Mouse (Mus musculus): ENCODE results near the gene 1110032A03Rik. TPM values are rescaled to one million over a fixed set of nuclear protein-coding genes. Genes with fewer than 3 reads are reported as not detected.

The 1110032A03Rik gene
- polyA plus RNA-seq, 1 experiment from 2014 or later, result 35.6 TPM

DNA sequence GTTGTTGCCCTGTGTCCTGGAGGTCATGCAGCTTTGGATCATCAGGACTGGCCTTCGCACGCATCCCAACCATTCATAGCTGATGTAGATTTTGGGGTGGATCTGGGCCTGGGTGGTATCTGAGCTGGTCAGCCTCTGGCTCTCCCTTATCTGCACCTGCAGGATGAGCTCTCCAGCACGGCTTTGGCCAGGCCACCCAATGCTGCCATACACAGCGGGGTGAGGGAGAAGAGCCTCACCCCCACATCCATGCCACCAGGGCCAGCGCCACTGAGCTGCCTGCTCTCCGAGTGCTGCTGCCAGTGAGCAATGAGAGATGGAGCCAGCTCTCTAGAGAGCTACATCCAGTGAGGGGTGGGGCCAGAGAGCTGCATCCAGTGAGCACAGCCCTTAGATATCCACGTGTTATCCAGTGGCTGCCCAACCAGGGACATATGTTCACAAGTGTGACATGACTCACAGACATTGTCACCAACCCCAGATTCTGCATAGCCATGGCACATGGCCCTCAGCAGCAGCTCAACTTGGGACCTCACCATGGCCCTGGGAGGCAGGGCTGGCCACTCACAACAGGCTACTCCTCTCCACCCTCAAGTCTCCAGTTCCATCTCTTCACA lies 27.8 kb upstream of the 1110032A03Rik start:
- WGBS, result 84% methylated on average over 7 of the region's 7 CpGs
- no peak overlapping the region for H3K27ac ChIP-seq (ENCODE audit: low read depth, low read length)
- no peaks in the 10 kb centered on the region for H3K27me3 ChIP-seq (replicated peaks; ENCODE audit: control insufficient read depth, insufficient read depth, low read length)
- H3K9me3 ChIP-seq (ENCODE audit: control insufficient read depth), result no peaks in the 10 kb centered on the region
- no peak for ATAC-seq
- no peak for TF ChIP-seq CTCF (IDR thresholded peaks at IDR 0.05; ENCODE audit: low read depth)
- no peaks in the 10 kb centered on the region for H3K4me1 ChIP-seq (replicated peaks; ENCODE audit: control insufficient read depth, insufficient read depth, low read length)
- no peak overlapping the region for H3K4me2 ChIP-seq (replicated peaks; ENCODE audit: low read depth)
- H3K36me3 ChIP-seq (ENCODE audit: control insufficient read depth, insufficient read depth), result peaks cover 61% of the 10 kb centered on the region
- H3K9ac ChIP-seq (ENCODE audit: low read depth, low read length), result no peak overlapping the region
- no peak overlapping the region for H3K4me3 ChIP-seq (ENCODE audit: low read depth, low read length)

DNA sequence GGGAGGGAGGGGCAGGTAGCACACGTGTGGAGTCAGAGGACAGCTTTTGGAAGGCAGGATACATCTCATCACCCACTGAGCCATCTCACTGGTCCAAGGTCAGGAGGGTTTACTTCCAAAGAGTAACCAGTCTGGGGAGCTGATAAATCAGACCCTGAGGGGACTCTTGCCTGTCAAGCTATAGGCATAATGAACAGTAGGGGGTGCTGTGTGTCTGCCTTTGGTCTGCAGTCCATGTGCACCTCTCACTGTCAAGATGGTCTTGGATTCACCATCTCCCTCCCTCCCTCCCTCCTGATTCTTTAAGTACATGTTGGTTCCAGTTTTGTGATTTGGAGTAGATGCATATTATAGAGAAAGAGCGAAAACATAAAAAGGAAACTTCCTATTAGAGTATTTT lies 25.7 kb upstream of the 1110032A03Rik start:
- Histone ChIP-seq H3K27ac (ENCODE audit: low read depth, low read length) (no peak overlapping the region), H3K9ac (ENCODE audit: low read depth, low read length) (no peak overlapping the region), H3K27me3 (replicated peaks; ENCODE audit: control insufficient read depth, insufficient read depth, low read length) (no peaks in the 10 kb centered on the region), H3K4me3 (ENCODE audit: low read depth, low read length) (no peak overlapping the region), H3K9me3 (ENCODE audit: control insufficient read depth) (no peaks in the 10 kb centered on the region), H3K36me3 (ENCODE audit: control insufficient read depth, insufficient read depth) (peaks cover 44% of the 10 kb centered on the region), H3K4me1 (replicated peaks; ENCODE audit: control insufficient read depth, insufficient read depth, low read length) (no peaks in the 10 kb centered on the region), H3K4me2 (replicated peaks; ENCODE audit: low read depth) (no peak overlapping the region)
- peak; percentile 83 for TF ChIP-seq CTCF (IDR thresholded peaks at IDR 0.05; ENCODE audit: low read depth)
- no peak for ATAC-seq
- 72% methylated on average over 2 of the region's 2 CpGs for WGBS

DNA sequence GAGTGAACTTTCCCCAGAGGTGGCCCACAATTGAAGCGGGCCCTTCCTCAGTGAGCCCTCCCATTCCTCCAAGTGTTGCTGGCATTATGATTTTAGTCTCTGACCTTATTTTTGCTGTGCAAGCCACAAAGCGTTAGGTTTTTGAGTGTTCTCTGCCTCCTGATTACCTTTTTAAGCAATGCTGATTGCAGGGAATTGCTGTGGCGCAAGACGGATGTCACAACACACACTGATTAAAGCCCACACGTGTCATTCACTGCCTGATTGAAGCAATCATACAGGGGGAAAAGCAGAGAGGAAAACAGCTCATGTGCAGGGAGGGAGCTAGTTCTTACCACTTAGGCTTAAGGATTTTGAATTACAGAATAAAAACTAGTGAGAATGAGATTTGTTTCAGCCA lies 23.0 kb upstream of the 1110032A03Rik start:
- Histone ChIP-seq H3K4me2 (replicated peaks; ENCODE audit: low read depth) (no peak overlapping the region), H3K4me3 (ENCODE audit: low read depth, low read length) (no peak overlapping the region), H3K9ac (ENCODE audit: low read depth, low read length) (no peak overlapping the region), H3K4me1 (replicated peaks; ENCODE audit: control insufficient read depth, insufficient read depth, low read length) (no peaks in the 10 kb centered on the region), H3K36me3 (ENCODE audit: control insufficient read depth, insufficient read depth) (peaks cover 32% of the 10 kb centered on the region), H3K27me3 (replicated peaks; ENCODE audit: control insufficient read depth, insufficient read depth, low read length) (no peaks in the 10 kb centered on the region), H3K9me3 (ENCODE audit: control insufficient read depth) (no peaks in the 10 kb centered on the region), H3K27ac (ENCODE audit: low read depth, low read length) (no peak overlapping the region)
- TF ChIP-seq CTCF (IDR thresholded peaks at IDR 0.05; ENCODE audit: low read depth), result no peak
- 50% methylated on average over 5 of the region's 5 CpGs for WGBS
- ATAC-seq, result no peak

DNA sequence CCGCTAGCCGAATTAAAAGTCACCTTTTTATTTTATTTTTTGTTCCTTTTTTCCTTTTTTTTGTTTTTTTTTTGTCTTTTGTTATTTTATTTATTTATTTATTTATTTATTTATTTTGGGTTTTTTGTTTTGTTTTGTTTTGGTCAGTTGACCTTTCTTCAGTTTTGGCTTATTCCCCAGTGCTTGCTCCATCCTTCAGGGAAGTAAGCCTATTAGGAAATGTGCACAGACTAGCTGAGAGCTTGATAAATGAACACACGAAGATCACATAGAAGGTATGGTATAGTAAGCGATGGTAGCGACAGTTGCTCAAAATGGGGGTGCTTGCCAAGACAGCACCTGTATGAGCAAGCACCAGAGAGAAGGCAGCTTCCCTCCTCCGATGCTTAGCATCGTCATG lies 22.3 kb upstream of the 1110032A03Rik start:
- no peak overlapping the region for H3K27ac ChIP-seq (ENCODE audit: low read depth, low read length)
- no peak for ATAC-seq
- H3K4me1 ChIP-seq (replicated peaks; ENCODE audit: control insufficient read depth, insufficient read depth, low read length), result no peaks in the 10 kb centered on the region
- 90% methylated on average over 7 of the region's 7 CpGs for WGBS
- no peak overlapping the region for H3K4me3 ChIP-seq (ENCODE audit: low read depth, low read length)
- TF ChIP-seq CTCF (IDR thresholded peaks at IDR 0.05; ENCODE audit: low read depth), result no peak
- H3K9ac ChIP-seq (ENCODE audit: low read depth, low read length), result no peak overlapping the region
- H3K4me2 ChIP-seq (replicated peaks; ENCODE audit: low read depth), result no peak overlapping the region
- H3K9me3 ChIP-seq (ENCODE audit: control insufficient read depth), result no peaks in the 10 kb centered on the region
- peaks cover 26% of the 10 kb centered on the region for H3K36me3 ChIP-seq (ENCODE audit: control insufficient read depth, insufficient read depth)
- H3K27me3 ChIP-seq (replicated peaks; ENCODE audit: control insufficient read depth, insufficient read depth, low read length), result no peaks in the 10 kb centered on the region

DNA sequence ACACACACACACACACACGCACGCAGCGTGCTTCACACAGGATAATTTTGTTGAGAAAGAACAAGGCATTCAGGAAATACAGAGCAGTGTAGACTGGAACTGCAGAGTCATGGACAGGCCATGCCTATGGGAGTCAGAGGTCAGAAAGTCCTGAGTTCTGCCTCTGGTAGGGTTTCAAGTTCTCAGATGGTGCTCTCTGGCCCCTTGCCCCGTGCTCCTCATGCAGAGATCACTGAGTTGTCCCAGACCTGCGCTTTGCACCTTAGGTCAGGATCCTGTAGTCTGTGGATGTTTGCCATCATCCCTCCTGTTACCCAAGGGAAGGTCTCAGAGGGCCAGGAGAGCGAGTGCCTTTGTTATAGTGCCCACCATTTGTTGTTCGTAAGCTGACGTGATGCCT lies 21.5 kb upstream of the 1110032A03Rik start:
- Histone ChIP-seq H3K27me3 (replicated peaks; ENCODE audit: control insufficient read depth, insufficient read depth, low read length) (no peaks in the 10 kb centered on the region), H3K9ac (ENCODE audit: low read depth, low read length) (no peak overlapping the region), H3K4me2 (replicated peaks; ENCODE audit: low read depth) (no peak overlapping the region), H3K9me3 (ENCODE audit: control insufficient read depth) (no peaks in the 10 kb centered on the region), H3K36me3 (ENCODE audit: control insufficient read depth, insufficient read depth) (peaks cover 22% of the 10 kb centered on the region), H3K4me3 (ENCODE audit: low read depth, low read length) (no peak overlapping the region), H3K27ac (ENCODE audit: low read depth, low read length) (no peak overlapping the region), H3K4me1 (replicated peaks; ENCODE audit: control insufficient read depth, insufficient read depth, low read length) (no peaks in the 10 kb centered on the region)
- TF ChIP-seq CTCF (IDR thresholded peaks at IDR 0.05; ENCODE audit: low read depth), result no peak
- 94% methylated on average over 8 of the region's 8 CpGs for WGBS
- ATAC-seq, result no peak

DNA sequence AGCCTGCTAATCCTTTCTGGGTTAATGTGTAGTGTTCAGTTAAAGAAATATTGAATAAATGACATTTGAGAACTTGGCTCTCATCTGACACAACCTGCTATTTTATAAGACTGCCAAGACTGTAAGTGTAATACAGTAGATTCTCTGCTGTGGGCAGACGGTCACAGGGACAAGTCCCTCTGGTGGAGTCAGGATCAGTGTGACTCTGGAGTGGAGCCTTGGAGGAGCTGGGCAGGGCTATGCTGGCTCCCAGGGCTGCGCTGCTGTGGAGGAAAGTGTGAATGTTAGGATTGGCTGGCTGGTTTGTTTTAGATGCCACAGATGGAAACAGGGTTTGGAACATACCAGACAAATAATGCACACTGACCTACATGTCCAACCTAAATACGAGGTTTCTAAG lies 19.9 kb upstream of the 1110032A03Rik start:
- peaks cover 26% of the 10 kb centered on the region for H3K36me3 ChIP-seq (ENCODE audit: control insufficient read depth, insufficient read depth)
- H3K4me1 ChIP-seq (replicated peaks; ENCODE audit: control insufficient read depth, insufficient read depth, low read length), result no peaks in the 10 kb centered on the region
- no peak for ATAC-seq
- H3K27ac ChIP-seq (ENCODE audit: low read depth, low read length), result no peak overlapping the region
- H3K4me3 ChIP-seq (ENCODE audit: low read depth, low read length), result no peak overlapping the region
- WGBS, result 93% methylated on average over 3 of the region's 3 CpGs
- H3K27me3 ChIP-seq (replicated peaks; ENCODE audit: control insufficient read depth, insufficient read depth, low read length), result no peaks in the 10 kb centered on the region
- no peaks in the 10 kb centered on the region for H3K9me3 ChIP-seq (ENCODE audit: control insufficient read depth)
- no peak overlapping the region for H3K9ac ChIP-seq (ENCODE audit: low read depth, low read length)
- no peak for TF ChIP-seq CTCF (IDR thresholded peaks at IDR 0.05; ENCODE audit: low read depth)
- no peak overlapping the region for H3K4me2 ChIP-seq (replicated peaks; ENCODE audit: low read depth)

DNA sequence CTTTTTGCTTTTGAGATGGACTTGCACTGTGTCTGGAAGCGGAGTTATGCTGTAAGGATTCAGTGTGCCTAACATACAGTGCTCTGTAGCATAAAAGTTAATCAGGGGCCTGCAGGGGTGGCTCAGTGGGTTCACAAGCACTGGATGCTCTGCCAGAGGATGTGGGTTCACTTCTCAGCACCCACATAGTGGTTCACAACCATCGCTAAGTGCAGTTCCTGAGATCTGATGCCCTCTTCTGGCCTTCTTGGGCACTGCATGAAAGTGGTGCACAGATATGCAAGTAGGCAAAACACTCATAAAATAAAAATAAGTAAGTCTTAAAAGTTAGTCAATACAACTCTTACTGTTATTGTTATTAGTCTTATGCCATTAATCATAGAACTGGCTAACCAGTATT lies 6.8 kb upstream of the 1110032A03Rik start:
- Histone ChIP-seq H3K36me3 (ENCODE audit: control insufficient read depth, insufficient read depth) (peaks cover 62% of the 10 kb centered on the region), H3K4me3 (ENCODE audit: low read depth, low read length) (no peak overlapping the region), H3K4me1 (replicated peaks; ENCODE audit: control insufficient read depth, insufficient read depth, low read length) (no peaks in the 10 kb centered on the region), H3K9ac (ENCODE audit: low read depth, low read length) (no peak overlapping the region), H3K27me3 (replicated peaks; ENCODE audit: control insufficient read depth, insufficient read depth, low read length) (no peaks in the 10 kb centered on the region), H3K27ac (ENCODE audit: low read depth, low read length) (no peak overlapping the region), H3K9me3 (ENCODE audit: control insufficient read depth) (no peaks in the 10 kb centered on the region), H3K4me2 (replicated peaks; ENCODE audit: low read depth) (no peak overlapping the region)
- 71% methylated on average over 2 of the region's 2 CpGs for WGBS
- ATAC-seq, result no peak
- TF ChIP-seq CTCF (IDR thresholded peaks at IDR 0.05; ENCODE audit: low read depth), result peak; percentile 66

All from intestine, postnatal 0 days (tissue).